Mouse (Mus musculus) cerebellum, adult (tissue): ENCODE results near the gene Lbp.

Experiments used
- ATAC-seq: cut with Nextera tagmentation; 2 replicates; pipeline ENCODE4 v1.9.2; 2017; ENCODE audit warnings: mild to moderate bottlenecking, moderate library complexity, mixed read lengths; ENCODE audit not compliant: insufficient number of reproducible peaks, low FRiP score, low TSS enrichment

The Lbp gene

GRCm38 (mm10) chr2:158359757-158360620 is 53.7 kb downstream of the Lbp start:
- ATAC-seq, result no peak

GRCm38 (mm10) chr2:158360873-158361677 is 54.8 kb downstream of the Lbp start:
- peak; percentile 78 for ATAC-seq

DNA sequence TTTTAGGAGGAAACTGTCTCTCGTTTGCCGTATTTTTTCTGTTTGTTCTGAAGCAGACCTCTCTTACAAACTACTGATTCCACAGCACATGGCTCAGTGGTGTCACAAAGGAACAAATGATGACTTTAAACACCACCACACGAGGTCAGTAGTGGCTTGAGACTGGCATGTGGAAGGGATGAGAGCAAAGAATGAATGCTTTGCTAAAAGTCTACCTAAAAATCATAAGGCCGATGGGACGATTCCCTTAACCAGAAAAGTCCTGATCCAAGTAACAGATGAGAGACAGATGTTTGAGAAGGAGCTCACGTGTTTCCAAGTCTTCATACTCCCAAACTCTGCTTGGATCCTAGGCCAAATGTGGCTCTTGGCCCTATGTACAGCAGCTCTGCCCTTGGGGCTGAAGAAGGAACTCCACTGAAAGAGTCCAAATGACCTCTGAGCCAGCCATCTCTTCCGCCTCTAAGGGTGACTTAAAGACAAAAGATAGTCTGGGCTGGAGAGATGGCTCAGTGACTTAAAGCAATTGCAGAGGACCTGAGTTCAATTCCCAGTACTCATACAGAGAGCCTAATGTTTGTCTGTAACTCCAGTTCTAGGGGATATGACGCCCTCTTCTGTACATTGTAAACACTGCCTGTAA is 55.5 kb downstream of the Lbp start:
- ATAC-seq, result 0 out of 2 replicates have a peak, but pooled peaks have one; percentile 14

GRCm38 (mm10) chr2:158364175-158364574 is 57.9 kb downstream of the Lbp start:
- no peak for ATAC-seq

GRCm38 (mm10) chr2:158365099-158365850 is 59.0 kb downstream of the Lbp start:
- ATAC-seq, result no peak

DNA sequence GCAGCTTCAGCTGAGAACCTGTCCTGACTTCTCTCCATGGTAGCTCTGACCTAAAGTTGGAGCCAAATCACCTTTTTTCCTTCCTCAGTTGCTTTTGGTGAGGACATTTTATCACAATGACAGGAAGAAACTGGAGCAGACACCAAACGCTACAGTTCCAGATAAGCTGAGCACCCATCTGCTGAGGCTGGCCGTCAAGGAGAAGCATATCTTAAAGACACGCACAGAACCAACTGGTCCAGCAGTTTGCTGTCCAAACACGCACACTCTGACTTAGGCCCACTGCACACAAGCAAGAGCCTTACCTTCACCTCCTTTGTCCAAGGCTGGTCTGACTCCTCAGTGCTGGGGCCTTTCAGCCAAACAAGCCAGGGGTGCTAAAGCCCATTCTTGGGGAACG is 61.4 kb downstream of the Lbp start:
- ATAC-seq, result no peak

DNA sequence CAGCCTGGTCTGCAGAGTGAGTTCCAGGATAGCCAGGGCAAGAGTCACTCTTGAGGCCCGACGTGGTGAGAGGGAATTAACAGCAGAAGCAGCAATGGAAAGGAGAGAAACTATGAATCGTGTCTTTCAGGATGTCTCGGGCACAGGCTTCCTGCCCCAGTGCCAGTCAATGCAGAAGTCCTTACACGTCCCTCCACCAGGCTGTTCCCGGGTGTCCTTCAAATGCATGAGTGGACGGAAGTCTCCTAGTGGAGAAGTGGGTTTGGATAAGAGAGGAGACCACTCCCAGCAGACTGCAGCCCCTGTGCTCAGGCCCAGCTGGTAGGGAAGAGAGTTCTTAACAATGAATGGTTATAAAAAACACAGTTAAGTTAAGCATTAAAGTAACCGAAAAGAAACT is 62.0 kb downstream of the Lbp start:
- ATAC-seq, result no peak

GRCm38 (mm10) chr2:158369474-158370172 is 63.3 kb downstream of the Lbp start:
- ATAC-seq, result no peak

GRCm38 (mm10) chr2:158370173-158370550 is 63.9 kb downstream of the Lbp start:
- ATAC-seq, result no peak

DNA sequence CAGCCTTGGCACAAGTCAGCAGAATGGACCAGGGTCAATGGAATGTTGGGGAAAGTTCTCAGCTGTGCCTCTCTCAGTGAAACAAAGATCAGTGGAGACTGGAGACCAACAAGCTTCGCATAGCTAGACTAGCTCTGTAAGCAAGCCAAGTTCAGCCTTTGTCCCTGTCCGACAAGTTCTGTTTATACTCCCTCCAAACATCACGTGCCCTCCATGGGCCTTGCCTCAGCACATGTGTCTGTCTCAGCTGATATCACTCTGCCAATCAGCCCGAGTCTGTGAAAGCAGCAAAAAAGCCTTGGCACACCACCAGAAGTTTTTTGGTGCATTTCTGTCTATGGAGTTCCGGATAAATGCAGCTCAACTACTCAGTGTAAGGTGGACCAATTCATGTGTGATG is 66.8 kb downstream of the Lbp start:
- ATAC-seq, result no peak

GRCm38 (mm10) chr2:158373516-158373915 is 67.2 kb downstream of the Lbp start:
- no peak for ATAC-seq

DNA sequence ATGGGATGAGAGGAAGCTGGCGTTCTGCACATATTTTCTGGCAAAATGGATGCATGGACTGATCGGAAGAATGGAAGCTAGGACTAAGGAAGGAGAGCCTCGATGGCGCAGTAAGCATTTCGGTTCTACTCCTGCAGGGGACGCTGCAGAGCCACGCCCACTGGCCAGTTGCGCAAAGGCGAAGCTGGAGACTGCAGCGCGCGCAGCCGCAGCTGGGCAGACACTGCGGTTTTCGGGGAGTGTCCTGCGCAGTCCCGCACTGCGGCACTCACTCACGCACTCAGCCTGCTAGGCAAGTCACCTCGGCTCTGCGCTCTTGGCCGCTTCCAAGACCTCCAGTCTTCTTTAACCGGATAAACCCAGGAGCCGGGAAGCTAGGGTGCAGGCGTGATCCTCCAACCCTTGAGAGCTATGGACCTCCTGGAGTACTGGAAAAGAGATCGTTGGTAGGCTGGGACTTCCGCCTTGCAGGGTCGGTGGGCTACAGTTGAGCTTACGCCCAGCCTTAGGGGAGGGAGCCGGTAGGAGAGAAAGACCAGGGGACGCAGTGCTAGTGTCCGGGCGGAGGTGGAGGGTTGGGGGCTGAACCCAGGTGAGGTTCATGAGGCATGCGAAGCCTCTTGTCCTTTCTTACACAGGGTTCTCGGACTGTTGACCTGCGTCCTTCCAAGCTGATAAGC is 69.3 kb downstream of the Lbp start, which contains the start of gene Snhg11:
Gene Snhg11 (plus strand): TSS at position 196 of the 680 bp plus-strand sequence.
- peak; percentile 52 for ATAC-seq

- no peak for ATAC-seq
These were observed 69.9 kb downstream of the Lbp start for GRCm38 (mm10) chr2:158376123-158376687.

DNA sequence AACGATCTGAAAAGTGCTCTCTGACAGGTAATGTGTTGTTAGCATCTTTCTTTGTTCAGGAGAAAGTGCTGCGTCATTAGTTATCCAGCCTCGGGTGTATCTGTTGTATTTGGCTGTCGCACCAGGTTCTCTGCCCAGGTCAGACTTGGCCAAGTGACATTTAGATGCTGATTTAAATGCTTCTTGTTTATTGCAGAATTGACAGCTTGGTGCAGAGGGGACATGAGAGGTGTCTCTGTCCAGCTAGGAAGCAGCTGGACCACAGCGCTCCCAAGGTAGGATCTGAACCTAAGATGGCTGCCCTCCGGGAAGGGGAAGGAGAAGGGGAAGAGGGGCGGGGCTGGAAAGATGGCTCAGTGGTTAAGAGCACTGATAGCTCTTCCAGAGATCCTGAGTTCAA is 70.5 kb downstream of the Lbp start:
- ATAC-seq, result no peak

- no peak for ATAC-seq
These were observed 71.5 kb downstream of the Lbp start for GRCm38 (mm10) chr2:158377811-158378210.

DNA sequence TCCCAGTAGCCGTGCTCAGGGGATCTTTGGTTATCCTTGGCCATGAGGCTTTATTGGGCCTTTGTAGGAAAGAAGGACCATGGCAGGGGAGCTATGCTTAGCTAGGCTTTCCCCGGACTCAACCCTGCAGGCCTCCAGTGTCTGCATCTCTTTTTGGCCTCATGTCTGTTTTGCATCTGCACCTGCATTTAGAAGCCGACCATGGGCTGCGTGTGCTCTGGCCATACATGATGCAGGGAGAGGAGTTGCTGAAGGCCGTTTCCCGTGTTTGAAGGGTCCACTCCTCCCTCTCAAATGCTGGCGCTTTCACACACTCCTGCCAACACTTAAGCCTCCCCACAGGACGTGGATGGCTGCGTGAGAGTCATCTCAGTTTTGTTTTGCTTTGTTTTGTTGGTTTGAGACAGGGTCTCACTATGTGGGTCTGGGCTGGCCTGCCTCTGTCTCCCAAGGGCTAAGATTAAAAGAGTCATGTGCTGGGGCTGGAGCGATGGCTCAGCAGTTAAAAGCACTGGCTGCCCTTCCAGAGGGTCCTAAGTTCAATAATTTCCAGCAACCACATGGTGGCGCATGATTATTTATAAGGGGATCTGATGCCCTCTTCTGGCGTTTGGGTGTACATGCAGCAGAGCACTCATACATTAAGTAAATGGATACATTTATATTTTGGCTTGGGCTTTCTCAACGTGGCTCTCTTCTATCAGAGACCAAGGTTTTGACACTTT is 73.2 kb downstream of the Lbp start:
- ATAC-seq, result no peak
